Mouse (Mus musculus) CH12.LX (cell line): ENCODE measurements around the gene Nrxn3. TPM values are rescaled to one million over a fixed set of nuclear protein-coding genes. Genes with fewer than 3 reads are reported as not detected.

Experiments used
- DNase-seq: peaks from one replicate; pipeline ENCODE4 v3.0.0-alpha.2; 2013; ENCODE audit errors: extremely low read depth
- H3K27ac ChIP-seq: 2 replicates; pipeline ENCODE4 v1.5.1; 2012; ENCODE audit warnings: low read depth, mild to moderate bottlenecking, control low read depth, moderate library complexity; ENCODE audit not compliant: insufficient read depth
- H3K27me3 ChIP-seq: replicated peaks from 2 replicates; pipeline ENCODE3; 2012; ENCODE audit warnings: inconsistent platforms
- H3K36me3 ChIP-seq, 2 experiments: replicated peaks in 1 of 2; 2 replicates each; pipeline versions ENCODE3 to v1.6.1; 2012; ENCODE audit warnings: inconsistent platforms in 1 of 2, low read length in 1 of 2, mild to moderate bottlenecking in 1 of 2, mixed read lengths in 1 of 2, moderate library complexity in 1 of 2; ENCODE audit not compliant: control insufficient read depth in 1 of 2, insufficient read depth in 1 of 2
- H3K4me1 ChIP-seq, 2 experiments: 2 replicates each; pipeline ENCODE4 v1.6.1; 2012; ENCODE audit warnings: inconsistent platforms in 1 of 2, moderate library complexity in 1 of 2; ENCODE audit not compliant: insufficient read depth in 2 of 2, control insufficient read depth in 1 of 2
- H3K4me2 ChIP-seq: 2 replicates; pipeline ENCODE4 v1.6.1; 2012; ENCODE audit warnings: low read depth, mild to moderate bottlenecking, control low read depth; ENCODE audit not compliant: poor library complexity, insufficient read depth, severe bottlenecking
- H3K4me3 ChIP-seq, 3 experiments: fragments of 150-350 bp in 1 of 3; sonication (generic) in 1 of 3; replicated peaks in 1 of 3; 2 replicates each; pipeline versions ENCODE3 to v1.5.1; 2011 to 2012; ENCODE audit warnings: low read depth in 2 of 3, low read length in 2 of 3, mild to moderate bottlenecking in 2 of 3, moderate library complexity in 2 of 3, control low read depth in 1 of 3, improper control_type of control experiment in 1 of 3, inconsistent platforms in 1 of 3, mixed read lengths in 1 of 3; ENCODE audit not compliant: poor library complexity in 1 of 3
- H3K79me2 ChIP-seq: replicated peaks from 2 replicates; pipeline ENCODE4 v1.6.1; 2012; ENCODE audit warnings: mild to moderate bottlenecking, moderate library complexity; ENCODE audit not compliant: control insufficient read depth, poor library complexity, insufficient read depth, severe bottlenecking; ENCODE audit errors: extremely low read depth
- H3K9ac ChIP-seq: 2 replicates; pipeline ENCODE4 v1.6.1; 2012; ENCODE audit warnings: low read depth, mild to moderate bottlenecking, control low read depth, moderate library complexity; ENCODE audit not compliant: insufficient read depth
- H3K9me3 ChIP-seq: replicated peaks from 2 replicates; pipeline ENCODE3; 2012; ENCODE audit warnings: low read length, inconsistent platforms, mixed read lengths
- BHLHE40 ChIP-seq: IDR thresholded peaks from 2 replicates; pipeline ENCODE4 v1.6.1; 2011; ENCODE audit warnings: mild to moderate bottlenecking, low read depth, low read length, improper control_type of control experiment
- CHD2 ChIP-seq: IDR thresholded peaks from 2 replicates; pipeline ENCODE4 v1.6.1; 2011; ENCODE audit warnings: low read length, improper control_type of control experiment
- CTCF ChIP-seq, 2 experiments: IDR thresholded peaks in 1 of 2; conservative IDR thresholded peaks in 1 of 2; 2 replicates each; pipeline ENCODE4 v1.5.1; 2011 to 2012; ENCODE audit warnings: low read depth in 2 of 2, low read length in 2 of 2, improper control_type of control experiment in 1 of 2, inconsistent platforms in 1 of 2, mild to moderate bottlenecking in 1 of 2, moderate library complexity in 1 of 2
- E2F4 ChIP-seq: IDR thresholded peaks from 2 replicates; pipeline ENCODE4 v1.6.1; 2011; ENCODE audit warnings: low read depth, low read length, improper control_type of control experiment; ENCODE audit not compliant: insufficient replicate concordance
- EP300 ChIP-seq: IDR thresholded peaks from 2 replicates; pipeline ENCODE4 v1.6.1; 2011; ENCODE audit warnings: low read length, improper control_type of control experiment
- HCFC1 ChIP-seq: IDR thresholded peaks from 2 replicates; pipeline ENCODE4 v1.6.1; 2012; ENCODE audit warnings: low read depth, mild to moderate bottlenecking, inconsistent platforms, low read length, improper control_type of control experiment
- IRF4 ChIP-seq: IDR thresholded peaks from 2 replicates; pipeline ENCODE4 v1.6.1; 2014; ENCODE audit warnings: low read depth, mild to moderate bottlenecking, inconsistent platforms, low read length, improper control_type of control experiment
- JUN ChIP-seq: IDR thresholded peaks from 2 replicates; pipeline ENCODE4 v1.6.1; 2011; ENCODE audit warnings: low read depth, mild to moderate bottlenecking, low read length, improper control_type of control experiment, moderate library complexity; ENCODE audit not compliant: insufficient read depth
- JUND ChIP-seq: conservative IDR thresholded peaks from 2 replicates; pipeline ENCODE4 v1.6.1; 2011; ENCODE audit warnings: low read depth, low read length, improper control_type of control experiment
- KAT2A ChIP-seq: IDR thresholded peaks from 2 replicates; pipeline ENCODE4 v1.6.1; 2012; ENCODE audit warnings: low read length, improper control_type of control experiment, inconsistent platforms; ENCODE audit not compliant: insufficient replicate concordance
- MAFK ChIP-seq: IDR thresholded peaks from 2 replicates; pipeline ENCODE4 v1.6.1; 2011; ENCODE audit warnings: low read length, improper control_type of control experiment; ENCODE audit not compliant: insufficient replicate concordance
- MYC ChIP-seq: IDR thresholded peaks from 2 replicates; pipeline ENCODE4 v1.6.1; 2011; ENCODE audit warnings: low read depth, mild to moderate bottlenecking, improper control_type of control experiment, low read length
- NELFE ChIP-seq: IDR thresholded peaks from 2 replicates; pipeline ENCODE4 v1.6.1; 2011; ENCODE audit warnings: low read depth, low read length, improper control_type of control experiment
- PAX5 ChIP-seq: IDR thresholded peaks from 2 replicates; pipeline ENCODE4 v1.6.1; 2012; ENCODE audit warnings: low read length, inconsistent platforms, mixed read lengths
- RAD21 ChIP-seq: IDR thresholded peaks from 2 replicates; pipeline ENCODE4 v1.6.1; 2011; ENCODE audit warnings: low read depth, mild to moderate bottlenecking, low read length, improper control_type of control experiment, moderate library complexity
- SMC3 ChIP-seq: IDR thresholded peaks from 2 replicates; pipeline ENCODE4 v1.6.1; 2011; ENCODE audit warnings: low read depth, low read length, improper control_type of control experiment
- TBP ChIP-seq: conservative IDR thresholded peaks from 2 replicates; pipeline ENCODE4 v1.6.1; 2011; ENCODE audit warnings: low read depth, low read length, improper control_type of control experiment
- USF1 ChIP-seq: IDR thresholded peaks from 2 replicates; pipeline ENCODE4 v1.6.1; 2014; ENCODE audit warnings: low read depth, mild to moderate bottlenecking, inconsistent platforms, low read length, improper control_type of control experiment
- ZC3H11A ChIP-seq: IDR thresholded peaks from 2 replicates; pipeline ENCODE4 v1.6.1; 2012; ENCODE audit warnings: low read depth, mild to moderate bottlenecking, inconsistent platforms, low read length, improper control_type of control experiment
- dilution Hi-C: fragments of 300-500 bp; cut with MboI; formaldehyde crosslinking; loops from 2 replicates; pipeline ENCODE4 v1.14.3; 2020; ENCODE audit warnings: low sequenced_read_pairs; ENCODE audit not compliant: extremely low pct_unique_long_range_greater_than_20kb, extremely low pct_ligation_motif_present
- in situ Hi-C: fragments of 300-500 bp; cut with MboI; formaldehyde crosslinking; loops from 3 replicates; pipeline ENCODE4 v1.14.3; 2019; ENCODE audit warnings: low sequenced_read_pairs, low pct_ligation_motif_present, low pct_unique_long_range_greater_than_20kb, mixed read lengths
- polyA plus RNA-seq: library from polyadenylated mRNA; unstranded; fragments of >175 nt; gene quantifications from 2 replicates; pipeline ENCODE4 v1.2.1, GENCODE M21; 2012; ENCODE audit warnings: low read depth; ENCODE audit not compliant: insufficient read length
- total RNA-seq, 2 experiments: library from RNA; depleted of rRNA; stranded (reverse); fragments of 300-350 nt in 1 of 2; fragments of >200 nt in 1 of 2; gene quantifications; 2 replicates each; pipeline ENCODE4 v1.2.3; 2012 to 2014

The Nrxn3 gene
- total and polyA plus RNA-seq, 3 experiments, result 0.04 to 0.17 (median 0.09) TPM

DNA sequence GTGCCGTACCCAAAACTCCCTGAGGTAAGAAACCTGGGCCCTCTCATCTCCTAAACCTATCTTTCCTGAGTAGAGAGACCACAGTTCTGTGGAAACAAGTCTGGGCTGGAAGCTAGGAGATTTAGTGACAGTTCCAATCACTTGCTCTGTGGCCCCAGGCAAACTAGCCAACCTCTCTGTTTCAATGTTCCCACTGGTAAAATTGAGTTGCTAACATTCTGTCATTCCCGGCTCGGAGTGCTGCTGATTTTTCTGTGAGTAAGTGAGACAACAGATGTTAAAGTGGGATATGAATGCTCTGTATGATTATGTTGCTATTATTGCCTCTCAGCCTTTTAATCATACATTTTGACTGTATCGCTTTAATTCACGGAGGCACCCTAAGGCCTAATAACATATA, 268.1 kb downstream of the Nrxn3 start:
- Histone ChIP-seq H3K9me3 (no peaks in the 10 kb centered on the region), H3K27ac (no peak overlapping the region), H3K27me3 (no peaks in the 10 kb centered on the region), H3K4me3 (no peak overlapping the region), H3K4me2 (no peak overlapping the region), H3K36me3 (no peaks in the 10 kb centered on the region), H3K79me2 (no peaks in the 10 kb centered on the region), H3K4me1 (peaks cover 0 to 4% of the 10 kb centered on the region in 2 experiments; a peak in 1 of 4 replicates), H3K9ac (no peak overlapping the region)
- dilution Hi-C loops (no loop called here), in situ Hi-C loops (loop anchor here (5.0 to 10.0 kb wide), 2 partner anchors 117 to 276 kb away; no protein-coding TSS in a partner anchor)
- TF ChIP-seq RAD21, result no peak
- DNase-seq, result no peak

DNA sequence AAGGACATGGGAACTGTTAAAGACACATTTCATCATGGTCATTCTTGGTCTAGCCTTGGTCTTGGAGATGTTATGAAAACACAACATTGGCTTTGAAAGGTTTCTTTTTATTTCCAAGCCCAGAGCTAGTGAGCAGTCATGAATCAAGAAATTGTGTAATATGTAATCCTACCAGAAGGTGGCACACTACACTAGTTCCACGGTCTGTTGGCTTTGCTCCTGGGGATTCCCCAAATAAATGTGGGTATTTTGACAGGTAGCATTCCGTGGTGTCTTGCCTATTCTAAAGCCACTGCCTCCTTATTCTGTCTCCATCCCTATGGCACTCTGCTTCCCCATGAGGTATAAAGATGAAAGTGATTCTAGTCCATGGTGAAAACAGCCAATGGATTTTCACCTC, 269.5 kb downstream of the Nrxn3 start:
- in situ Hi-C loops (loop anchor here (5.0 to 10.0 kb wide), 2 partner anchors 115 to 277 kb away; no protein-coding TSS in a partner anchor), dilution Hi-C loops (no loop called here)
- Histone ChIP-seq H3K27me3 (no peaks in the 10 kb centered on the region), H3K4me2 (peak overlapping the region; percentile 57; the same call in 1 of the 2 replicates), H3K9ac (no peak overlapping the region), H3K4me3 (no peak overlapping the region), H3K79me2 (no peaks in the 10 kb centered on the region), H3K36me3 (no peaks in the 10 kb centered on the region), H3K27ac (no peak overlapping the region), H3K4me1 (peaks cover 0 to 4% of the 10 kb centered on the region in 2 experiments; a peak in 1 of 4 replicates), H3K9me3 (no peaks in the 10 kb centered on the region)
- TF ChIP-seq E2F4 (no peak), RAD21 (peak; percentile 80), NELFE (no peak), KAT2A (no peak), JUND (no peak), PAX5 (no peak), CHD2 (no peak), HCFC1 (no peak), EP300 (peak; percentile 11; the same call in 1 of the 2 replicates), IRF4 (peak; percentile 15; the same call in 1 of the 2 replicates), JUN (no peak), MYC (no peak), TBP (no peak), BHLHE40 (no peak), SMC3 (peak; percentile 95), MAFK (0 out of 2 replicates have a peak, but pooled peaks have one; percentile 7), ZC3H11A (peak; percentile 58), USF1 (no peak), CTCF (conservative IDR thresholded peaks at IDR 0.05 in 1 of 2, IDR thresholded peaks at IDR 0.05 in 1 of 2; ENCODE audit: low read depth in 2 of 2, low read length in 2 of 2) (peak; percentile 49 to 87; a peak in 3 of 4 replicates)
- peak; percentile 73 for DNase-seq
